Comparison of ENCODE assay signal across 7 mouse cellular contexts in genomic region chr15:101977043-101977726, GRCm38 (mm10). TPM values are rescaled to one million over a fixed set of nuclear protein-coding genes. Genes with fewer than 3 reads are reported as not detected.
DNase-seq lines count a peak whose midpoint lies in the region; ATAC-seq lines count a peak whose summit lies in the region.

No protein-coding gene starts in this region.

- H3K9ac ChIP-seq in embryonic facial prominence, embryonic 11.5 days (replicated peaks; ENCODE audit: low read length), result peak overlapping the region; percentile 69
- H3K9ac ChIP-seq in midbrain, embryonic 11.5 days (ENCODE audit: low read length), result peak overlapping the region; percentile 77

- H3K36me3 ChIP-seq in embryonic facial prominence, embryonic 11.5 days (replicated peaks; ENCODE audit: control insufficient read depth, insufficient read depth, low read depth, low read length), result no peaks in the 10 kb centered on the region
- no peaks in the 10 kb centered on the region for H3K36me3 ChIP-seq in limb, embryonic 10.5 days
- no peaks in the 10 kb centered on the region for H3K36me3 ChIP-seq in midbrain, embryonic 11.5 days (ENCODE audit: control insufficient read depth, insufficient read depth, low read length)

- H3K4me2 ChIP-seq in embryonic facial prominence, embryonic 11.5 days (ENCODE audit: low read depth, low read length), result peak overlapping the region; percentile 75
- peak overlapping the region; percentile 67 for H3K4me2 ChIP-seq in midbrain, embryonic 11.5 days

- H3K9me3 ChIP-seq in embryonic facial prominence, embryonic 11.5 days (replicated peaks; ENCODE audit: control insufficient read depth, low read length), result no peaks in the 10 kb centered on the region
- H3K9me3 ChIP-seq in limb, embryonic 10.5 days (replicated peaks), result no peaks in the 10 kb centered on the region
- no peaks in the 10 kb centered on the region for H3K9me3 ChIP-seq in midbrain, embryonic 11.5 days (ENCODE audit: control insufficient read depth, low read length)

- H3K27ac ChIP-seq in embryonic facial prominence, embryonic 11.5 days (replicated peaks; ENCODE audit: low read depth, low read length), result no peak overlapping the region; the same call in 1 of the 2 replicates
- H3K27ac ChIP-seq in limb, embryonic 10.5 days, result peak overlapping the region; percentile 93
- no peak overlapping the region; the same call in 1 of the 2 replicates for H3K27ac ChIP-seq in midbrain, embryonic 11.5 days (ENCODE audit: low read depth, low read length)

- H3K4me3 ChIP-seq in embryonic facial prominence, embryonic 11.5 days (ENCODE audit: low read depth, low read length), result peak overlapping the region; percentile 28
- H3K4me3 ChIP-seq in limb, embryonic 10.5 days, result peak overlapping the region; percentile 60
- peak overlapping the region; percentile 33 for H3K4me3 ChIP-seq in midbrain, embryonic 11.5 days (ENCODE audit: low read depth, low read length)

- peak; percentile 90 for DNase-seq in adrenal gland, adult 8-10 months
- peak; percentile 81 for DNase-seq in embryonic facial prominence, embryonic 11.5 days (ENCODE audit: low spot score)
- peak; percentile 99 for DNase-seq in heart, adult 11 months
- DNase-seq in kidney, adult 11 months, result peak; percentile 92
- DNase-seq in limb, embryonic 10.5 days (ENCODE audit: low spot score), result peak; percentile 87
- peak; percentile 97 for DNase-seq in midbrain, embryonic 11.5 days (ENCODE audit: low spot score, missing footprints)
- DNase-seq in skeletal muscle tissue, adult 2 months (ENCODE audit: low read depth, low spot score), result peak; percentile 92

- peak; percentile 87 for ATAC-seq in embryonic facial prominence, embryonic 11.5 days (replicated peaks; ENCODE audit: insufficient number of reproducible peaks, low FRiP score, low TSS enrichment, low read depth)
- peak; percentile 91 for ATAC-seq in midbrain, embryonic 11.5 days (ENCODE audit: low FRiP score)

- WGBS in embryonic facial prominence, embryonic 11.5 days, result 3% methylated on average over 39 of the region's 39 CpGs
- WGBS in limb, embryonic 10.5 days, result 3% methylated on average over 38 of the region's 39 CpGs
- WGBS in midbrain, embryonic 11.5 days, result 3% methylated on average over 36 of the region's 39 CpGs

- H3K4me1 ChIP-seq in embryonic facial prominence, embryonic 11.5 days (ENCODE audit: control insufficient read depth, insufficient read depth, low read length), result no peaks in the 10 kb centered on the region
- peaks cover 42% of the 10 kb centered on the region for H3K4me1 ChIP-seq in limb, embryonic 10.5 days
- peaks cover 9% of the 10 kb centered on the region; the same call in 1 of the 2 replicates for H3K4me1 ChIP-seq in midbrain, embryonic 11.5 days (ENCODE audit: control insufficient read depth, insufficient read depth, low read length)

- no peaks in the 10 kb centered on the region for H3K27me3 ChIP-seq in embryonic facial prominence, embryonic 11.5 days (ENCODE audit: control insufficient read depth, insufficient read depth, low read length)
- H3K27me3 ChIP-seq in limb, embryonic 10.5 days (ENCODE audit: low read depth, poor library complexity, severe bottlenecking), result peaks cover 11% of the 10 kb centered on the region; the same call in 1 of the 2 replicates
- no peaks in the 10 kb centered on the region for H3K27me3 ChIP-seq in midbrain, embryonic 11.5 days (ENCODE audit: control insufficient read depth, insufficient read depth, low read length)

RNA-seq across cellular contexts. Expression of gene Krt78, which starts 23.1 kb away (rescaled TPM):
- not detected for total RNA-seq in adrenal gland, adult 8-10 months (2022)
- polyA plus RNA-seq in embryonic facial prominence, embryonic 11.5 days (2014; fragmentation: Nextera tagmentation; extraction: Ambion mirVana), result 0.10 TPM in 1 of 2 replicates, not detected in the other
- 0.08 TPM in 1 of 2 replicates, not detected in the other for polyA plus RNA-seq in limb, embryonic 10.5 days (2016; fragmentation: Nextera tagmentation; extraction: Ambion mirVana)
- polyA plus RNA-seq in midbrain, embryonic 11.5 days (2014; fragmentation: Nextera tagmentation; extraction: Ambion mirVana), result not detected in 2 replicates

RNA-seq across cellular contexts. Expression of gene Krt8, which starts 27.1 kb away (rescaled TPM):
- 1 to 10 TPM in 2 of 4 experiments, under 1 TPM in 2; 0.49 to 1.3 (median 0.77) TPM for total RNA-seq in adrenal gland, adult 8-10 months (2022)
- 47.9 and 53.4 TPM in 2 replicates for polyA plus RNA-seq in embryonic facial prominence, embryonic 11.5 days (2014; fragmentation: Nextera tagmentation; extraction: Ambion mirVana)
- polyA plus RNA-seq in limb, embryonic 10.5 days (2016; fragmentation: Nextera tagmentation; extraction: Ambion mirVana), result 29.3 and 42.6 TPM in 2 replicates
- 9.2 and 10.2 TPM in 2 replicates for polyA plus RNA-seq in midbrain, embryonic 11.5 days (2014; fragmentation: Nextera tagmentation; extraction: Ambion mirVana)

RNA-seq across cellular contexts. Expression of gene Krt79, which starts 37.1 kb away (rescaled TPM):
- 1 to 10 TPM in 1 of 4 experiments, under 1 TPM in 3; 0.37 to 2.0 (median 0.57) TPM for total RNA-seq in adrenal gland, adult 8-10 months (2022)
- 0.35 TPM in 1 of 2 replicates, not detected in the other for polyA plus RNA-seq in embryonic facial prominence, embryonic 11.5 days (2014; fragmentation: Nextera tagmentation; extraction: Ambion mirVana)
- not detected in 2 replicates for polyA plus RNA-seq in limb, embryonic 10.5 days (2016; fragmentation: Nextera tagmentation; extraction: Ambion mirVana)
- 0.18 and 0.25 TPM in 2 replicates for polyA plus RNA-seq in midbrain, embryonic 11.5 days (2014; fragmentation: Nextera tagmentation; extraction: Ambion mirVana)

RNA-seq across cellular contexts. Expression of gene Krt18, which starts 50.8 kb away (rescaled TPM):
- 1 to 10 TPM; 1.3 to 2.4 (median 1.9) TPM for total RNA-seq in adrenal gland, adult 8-10 months (2022)
- polyA plus RNA-seq in embryonic facial prominence, embryonic 11.5 days (2014; fragmentation: Nextera tagmentation; extraction: Ambion mirVana), result 57.9 and 75.1 TPM in 2 replicates
- 33.4 and 49.5 TPM in 2 replicates for polyA plus RNA-seq in limb, embryonic 10.5 days (2016; fragmentation: Nextera tagmentation; extraction: Ambion mirVana)
- 5.0 and 5.6 TPM in 2 replicates for polyA plus RNA-seq in midbrain, embryonic 11.5 days (2014; fragmentation: Nextera tagmentation; extraction: Ambion mirVana)

RNA-seq across cellular contexts. Expression of gene Krt4, which starts 52.6 kb away (rescaled TPM):
- not detected for total RNA-seq in adrenal gland, adult 8-10 months (2022)
- polyA plus RNA-seq in embryonic facial prominence, embryonic 11.5 days (2014; fragmentation: Nextera tagmentation; extraction: Ambion mirVana), result not detected in 2 replicates
- polyA plus RNA-seq in limb, embryonic 10.5 days (2016; fragmentation: Nextera tagmentation; extraction: Ambion mirVana), result not detected in 2 replicates
- polyA plus RNA-seq in midbrain, embryonic 11.5 days (2014; fragmentation: Nextera tagmentation; extraction: Ambion mirVana), result not detected in 2 replicates
